Mouse (Mus musculus) midbrain, embryonic 11.5 days (tissue): ENCODE measurements around the gene Cox16. TPM values are rescaled to one million over a fixed set of nuclear protein-coding genes. Genes with fewer than 3 reads are reported as not detected.

Source experiments
- ATAC-seq: fragments of 200-750 bp; cut with Nextera tagmentation; 2 replicates; pipeline ENCODE4 v1.8.0; 2017; ENCODE audit warnings: moderate TSS enrichment, moderate library complexity; ENCODE audit not compliant: low FRiP score
- DNase-seq: peaks from one replicate; pipeline ENCODE4 v3.0.0; 2015; ENCODE audit warnings: low spot score; ENCODE audit errors: missing footprints
- H3K27ac ChIP-seq: fragments of 300-500 bp; sonication (generic); 2 replicates; pipeline ENCODE4 v1.5.1; 2014; ENCODE audit warnings: low read depth, low read length
- H3K27me3 ChIP-seq: fragments of 300-500 bp; sonication (generic); 2 replicates; pipeline ENCODE4 v1.6.1; 2014; ENCODE audit warnings: mild to moderate bottlenecking, low read length, moderate library complexity, mixed read lengths; ENCODE audit not compliant: control insufficient read depth, insufficient read depth
- H3K36me3 ChIP-seq: fragments of 300-500 bp; sonication (generic); 2 replicates; pipeline ENCODE4 v1.6.1; 2014; ENCODE audit warnings: mild to moderate bottlenecking, low read length, moderate library complexity, mixed read lengths; ENCODE audit not compliant: control insufficient read depth, insufficient read depth
- H3K4me1 ChIP-seq: fragments of 300-500 bp; sonication (generic); 2 replicates; pipeline ENCODE4 v1.6.1; 2014; ENCODE audit warnings: low read length; ENCODE audit not compliant: control insufficient read depth, insufficient read depth
- H3K4me2 ChIP-seq: fragments of 300-500 bp; sonication (generic); 2 replicates; pipeline ENCODE4 v1.6.1; 2014; ENCODE audit warnings: mild to moderate bottlenecking, moderate library complexity
- H3K4me3 ChIP-seq: fragments of 300-500 bp; sonication (generic); 2 replicates; pipeline ENCODE4 v1.5.1; 2014; ENCODE audit warnings: low read depth, low read length
- H3K9ac ChIP-seq: fragments of 300-500 bp; sonication (generic); 2 replicates; pipeline ENCODE4 v1.6.1; 2014; ENCODE audit warnings: low read length
- H3K9me3 ChIP-seq: fragments of 300-500 bp; sonication (generic); 2 replicates; pipeline ENCODE4 v1.6.1; 2016; ENCODE audit warnings: low read length; ENCODE audit not compliant: control insufficient read depth
- WGBS: fragments of 180-500 bp; shearing (Covaris S2); extraction: QIAGEN DNeasy Blood & Tissue Kit; methylation state at CpG from one replicate; pipeline ENCODE4 v1.1.7; 2014; 5-methylcytosine and 5-hydroxymethylcytosine counted together
- polyA plus RNA-seq: library from polyadenylated mRNA; unstranded; fragments of >200 nt; fragmentation: Nextera tagmentation; extraction: Ambion mirVana; gene quantifications from 2 replicates; pipeline ENCODE4 v1.2.1, GENCODE M21; 2014

Gene Cox16
- polyA plus RNA-seq, 1 experiment from 2014 or later, result 140 TPM

- DNase-seq (peak; percentile 97), ATAC-seq (peak; percentile 84)
- H3K36me3 ChIP-seq, result no peaks in the 10 kb centered on the region
- H3K4me1 ChIP-seq, result no peaks in the 10 kb centered on the region; the same call in 1 of the 2 replicates
- H3K27ac ChIP-seq, result peak within 1 kb of the TSS; percentile 25; the same call in 1 of the 2 replicates
- peak within 1 kb of the TSS; percentile 80 for H3K9ac ChIP-seq
- under 1% methylated on average over 47 of the region's 47 CpGs for WGBS
- H3K4me2 ChIP-seq, result peak within 1 kb of the TSS; percentile 94
- H3K27me3 ChIP-seq, result peaks cover 8% of the 10 kb centered on the region
- H3K4me3 ChIP-seq, result peak within 1 kb of the TSS; percentile 58
- H3K9me3 ChIP-seq, result no peaks in the 10 kb centered on the region
Measured at GRCm38 (mm10) chr12:81332875-81333421, 152.0 kb downstream of the Cox16 start, which contains the start of gene Slc8a3. TSS of gene Slc8a3 (minus strand) at chr12:81333180.

GRCm38 (mm10) chr12:81331937-81332874, 152.7 kb downstream of the Cox16 start:
- no peaks in the 10 kb centered on the region for H3K9me3 ChIP-seq
- peak overlapping the region; percentile 80 for H3K9ac ChIP-seq
- peak; percentile 74 for ATAC-seq
- peak overlapping the region; percentile 94 for H3K4me2 ChIP-seq
- H3K27ac ChIP-seq, result peak overlapping the region; percentile 25; the same call in 1 of the 2 replicates
- no peaks in the 10 kb centered on the region; the same call in 1 of the 2 replicates for H3K4me1 ChIP-seq
- WGBS, result under 1% methylated on average over 54 of the region's 54 CpGs
- no peaks in the 10 kb centered on the region for H3K36me3 ChIP-seq
- peak; percentile 97 for DNase-seq
- H3K4me3 ChIP-seq, result peak overlapping the region; percentile 58
- peaks cover 8% of the 10 kb centered on the region for H3K27me3 ChIP-seq

- no peak overlapping the region; the same call in 1 of the 2 replicates for H3K4me3 ChIP-seq
- DNase-seq, result peak; percentile 86
Measured at GRCm38 (mm10) chr12:81331046-81331638, 153.8 kb downstream of the Cox16 start.

GRCm38 (mm10) chr12:81324991-81325390, 159.9 kb downstream of the Cox16 start:
- H3K27me3 ChIP-seq, result no peaks in the 10 kb centered on the region
- H3K27ac ChIP-seq, result no peak overlapping the region
- H3K36me3 ChIP-seq, result no peaks in the 10 kb centered on the region
- no peak overlapping the region for H3K4me2 ChIP-seq
- no peak for ATAC-seq
- DNase-seq, result no peak
- peaks cover 2% of the 10 kb centered on the region; the same call in 1 of the 2 replicates for H3K4me1 ChIP-seq
- 83% methylated on average over 3 of the region's 3 CpGs for WGBS
- H3K9me3 ChIP-seq, result no peaks in the 10 kb centered on the region
- H3K9ac ChIP-seq, result no peak overlapping the region
- H3K4me3 ChIP-seq, result no peak overlapping the region

More at GRCm38 (mm10) chr12:81331046-81331638, 153.8 kb downstream of the Cox16 start:
- no peak overlapping the region for H3K9ac ChIP-seq
- peak overlapping the region; percentile 94 for H3K4me2 ChIP-seq
- no peak overlapping the region for H3K27ac ChIP-seq
- H3K4me1 ChIP-seq, result no peaks in the 10 kb centered on the region; the same call in 1 of the 2 replicates
- no peaks in the 10 kb centered on the region for H3K36me3 ChIP-seq
- no peaks in the 10 kb centered on the region for H3K9me3 ChIP-seq
- no peak for ATAC-seq
- H3K27me3 ChIP-seq, result peaks cover 8% of the 10 kb centered on the region
- WGBS, result 27% methylated on average over 5 of the region's 5 CpGs

- no peak for ATAC-seq
- no peak for DNase-seq
- H3K27ac ChIP-seq, result no peak overlapping the region
- H3K4me3 ChIP-seq, result no peak overlapping the region
- H3K4me1 ChIP-seq, result peaks cover 2% of the 10 kb centered on the region; the same call in 1 of the 2 replicates
- H3K9ac ChIP-seq, result no peak overlapping the region
- H3K9me3 ChIP-seq, result no peaks in the 10 kb centered on the region
- H3K27me3 ChIP-seq, result no peaks in the 10 kb centered on the region
- H3K36me3 ChIP-seq, result no peaks in the 10 kb centered on the region
- H3K4me2 ChIP-seq, result no peak overlapping the region
- 93% methylated on average over 3 of the region's 3 CpGs for WGBS
Measured at GRCm38 (mm10) chr12:81324116-81324515, 160.8 kb downstream of the Cox16 start.

- no peak overlapping the region for H3K4me2 ChIP-seq
- ATAC-seq (no peak), DNase-seq (peak; percentile 37)
- peaks cover 5% of the 10 kb centered on the region for H3K4me1 ChIP-seq
- no peaks in the 10 kb centered on the region for H3K9me3 ChIP-seq
- no peak overlapping the region for H3K27ac ChIP-seq
- no peaks in the 10 kb centered on the region for H3K27me3 ChIP-seq
- WGBS, result 82% methylated on average over 1 of the region's 1 CpGs
- no peak overlapping the region for H3K4me3 ChIP-seq
- H3K36me3 ChIP-seq, result no peaks in the 10 kb centered on the region
- H3K9ac ChIP-seq, result no peak overlapping the region
Measured at GRCm38 (mm10) chr12:81321021-81321420, 163.9 kb downstream of the Cox16 start.

GRCm38 (mm10) chr12:81317811-81318210, 167.1 kb downstream of the Cox16 start:
- DNase-seq, result no peak
- H3K36me3 ChIP-seq, result no peaks in the 10 kb centered on the region
- no peak overlapping the region for H3K4me2 ChIP-seq
- H3K27me3 ChIP-seq, result no peaks in the 10 kb centered on the region
- no peak for ATAC-seq
- peaks cover 5% of the 10 kb centered on the region for H3K4me1 ChIP-seq
- H3K9me3 ChIP-seq, result no peaks in the 10 kb centered on the region
- no peak overlapping the region for H3K9ac ChIP-seq
- WGBS, result 10% methylated on average over 2 of the region's 2 CpGs
- H3K27ac ChIP-seq, result no peak overlapping the region
- H3K4me3 ChIP-seq, result no peak overlapping the region

GRCm38 (mm10) chr12:81315953-81316352, 169.0 kb downstream of the Cox16 start:
- Histone ChIP-seq H3K4me1 (peaks cover 5% of the 10 kb centered on the region), H3K9ac (no peak overlapping the region), H3K27me3 (no peaks in the 10 kb centered on the region), H3K4me3 (no peak overlapping the region), H3K36me3 (no peaks in the 10 kb centered on the region), H3K27ac (no peak overlapping the region), H3K9me3 (no peaks in the 10 kb centered on the region), H3K4me2 (no peak overlapping the region)
- DNase-seq (peak; percentile 68), ATAC-seq (no peak)
- WGBS, result 92% methylated on average over 5 of the region's 5 CpGs
